ENCODE assay signal across 20 mouse cellular contexts in the genomic region with DNA sequence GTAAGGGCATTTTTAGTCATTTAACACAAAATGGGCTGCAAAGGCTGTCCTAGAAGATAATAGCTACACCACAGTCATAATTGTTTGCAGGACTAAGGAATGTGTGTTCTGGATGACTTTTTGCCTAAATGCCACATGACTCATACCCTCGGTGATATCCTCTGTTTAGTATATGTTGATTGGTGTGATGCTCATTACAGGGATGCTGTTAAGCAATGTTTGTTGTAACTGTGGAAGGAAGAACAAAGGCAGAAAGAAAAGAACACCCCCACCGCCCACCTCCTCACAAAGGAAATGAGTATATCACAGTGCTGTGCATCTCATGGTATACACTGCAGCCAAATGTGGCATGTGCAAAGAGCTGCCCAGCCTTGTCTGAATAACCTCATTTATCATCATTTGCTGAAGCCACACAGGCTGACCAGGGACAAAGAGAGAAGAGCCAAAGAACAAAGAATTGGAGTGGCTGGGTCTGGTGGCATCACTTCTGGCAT.
"Had no signal": no experiment of that assay in that cellular context is flagged by ENCODE, and none has a peak within 500 bp of the region (broad histone marks: within the 10 kb centered on the region; RNA-seq: fewer than 3 reads in every experiment).

No protein-coding gene starts in this region.

- H3K4me2 ChIP-seq: kidney, embryonic 15.5 days; liver, embryonic 13.5 days; midbrain, embryonic 11.5 days; neural tube, embryonic 12.5 days; neural tube, embryonic 15.5 days had no signal

- H3K4me1 ChIP-seq: kidney, embryonic 15.5 days; liver, embryonic 13.5 days; neural tube, embryonic 12.5 days; neural tube, embryonic 15.5 days had no signal

- DNase-seq: kidney, adult 8-10 months; kidney, postnatal 14 days; layer of hippocampus, adult 9-11 months; layer of hippocampus, postnatal 36 days; liver, embryonic 13.5 days; lung, adult 2 months; lung, postnatal 14 days; lung, postnatal 4 days; midbrain, embryonic 14.5 days; retina, postnatal 1 day; right cerebral cortex, postnatal 25 days; thymus, adult 18-20 months; thymus, postnatal 14 days; thymus, postnatal 4 days had no signal

- H3K4me3 ChIP-seq: kidney, embryonic 15.5 days; layer of hippocampus, adult 2 months; left cerebral cortex, adult 2 months; liver, embryonic 13.5 days; neural tube, embryonic 12.5 days; neural tube, embryonic 15.5 days had no signal

- H3K9ac ChIP-seq: kidney, embryonic 15.5 days; liver, embryonic 13.5 days; neural tube, embryonic 12.5 days; neural tube, embryonic 15.5 days had no signal

- H3K27me3 ChIP-seq: kidney, embryonic 15.5 days; liver, embryonic 13.5 days; neural tube, embryonic 12.5 days; neural tube, embryonic 15.5 days had no signal

- H3K36me3 ChIP-seq: kidney, embryonic 15.5 days; liver, embryonic 13.5 days; neural tube, embryonic 12.5 days; neural tube, embryonic 15.5 days had no signal

- H3K27ac ChIP-seq: kidney, embryonic 15.5 days; layer of hippocampus, adult 2 months; left cerebral cortex, adult 2 months; liver, embryonic 13.5 days; neural tube, embryonic 12.5 days; neural tube, embryonic 15.5 days had no signal

- H3K9me3 ChIP-seq: kidney, embryonic 15.5 days; liver, embryonic 13.5 days; neural tube, embryonic 12.5 days; neural tube, embryonic 15.5 days had no signal
